Mouse (Mus musculus) T-cell, adult 66 days (primary cell): ENCODE measurements around the gene Gcsh. TPM values are rescaled to one million over a fixed set of nuclear protein-coding genes. Genes with fewer than 3 reads are reported as not detected.

ENCODE experiments used
- total RNA-seq, 2 experiments: library from RNA; stranded (reverse); gene quantifications; 3 replicates in 1 of 2; 4 replicates in 1 of 2; pipeline ENCODE4 v1.2.4; 2023

Gene Gcsh
- 1 to 10 TPM; 8.5 to 8.7 TPM for total RNA-seq

DNA sequence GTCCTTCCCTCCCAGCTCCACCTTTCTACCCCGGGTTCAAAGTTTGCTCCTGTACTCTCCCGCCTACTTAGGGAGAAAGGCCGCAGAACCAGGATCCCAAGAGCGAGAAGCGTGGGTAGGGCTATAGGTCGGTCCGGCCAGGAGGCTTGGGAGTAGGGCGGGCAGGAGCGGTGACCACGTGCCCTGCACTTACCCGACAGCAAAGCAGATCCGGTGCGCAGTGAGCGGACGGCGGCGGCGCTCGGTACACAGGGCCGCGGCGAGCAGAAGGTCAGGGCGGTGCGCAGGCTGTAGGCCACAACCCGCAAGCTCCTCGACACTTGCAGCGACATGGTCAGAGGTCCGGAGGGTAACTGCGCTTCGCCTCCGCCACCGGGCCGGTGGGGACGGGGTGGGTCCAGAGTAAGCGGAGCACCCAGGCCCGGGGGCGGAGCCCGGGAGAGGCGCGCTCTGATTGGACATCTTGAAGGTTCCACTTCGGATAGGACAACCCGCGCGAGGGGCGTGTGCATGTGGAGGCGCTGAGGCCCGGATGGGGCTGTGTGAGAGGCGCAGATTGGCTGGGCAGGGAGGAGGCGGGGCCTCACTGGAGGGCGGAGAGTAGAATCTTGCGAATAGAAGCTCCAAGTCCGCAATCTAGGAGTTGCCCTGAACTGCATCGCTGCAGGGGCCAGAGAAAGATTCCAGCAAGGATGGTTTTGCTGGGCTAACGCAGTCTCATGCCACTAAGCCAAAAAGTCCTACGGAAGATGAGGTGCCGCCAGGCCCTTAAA lies at the start of gene Gcsh:
Gene Gcsh, minus strand, starts transcription at position 443 of the 773 bp plus-strand sequence.

DNA sequence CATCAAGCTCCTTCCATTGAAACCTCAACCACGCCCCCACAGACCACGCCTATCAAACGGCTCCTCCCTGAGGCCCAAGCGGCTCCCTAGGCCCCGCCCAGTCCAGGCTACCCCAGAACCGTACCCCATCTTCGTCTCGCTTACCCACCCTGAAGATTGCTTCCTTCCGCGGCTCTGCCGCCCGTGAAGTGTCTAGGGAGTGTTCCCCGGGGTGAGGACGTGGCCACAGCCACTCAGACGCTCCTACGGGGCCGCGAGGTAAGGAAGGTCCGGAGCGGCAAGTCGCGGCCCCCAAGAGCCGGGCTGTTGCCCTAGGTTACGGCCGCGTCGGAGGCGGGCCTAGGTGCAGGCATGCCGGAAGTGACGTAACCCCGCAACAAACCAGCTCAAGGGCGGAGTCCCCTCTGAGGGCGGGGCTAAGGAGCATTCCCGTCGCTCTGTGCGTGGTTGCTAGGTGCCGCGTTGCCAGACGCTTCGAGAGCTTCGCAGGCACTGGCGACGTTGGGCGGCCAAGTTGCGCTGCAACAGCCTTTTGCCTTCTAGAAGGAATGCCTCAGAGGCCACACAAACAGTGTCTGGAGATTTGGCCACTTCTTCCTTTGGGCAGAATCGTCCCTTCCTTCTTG lies 14.6 kb downstream of the Gcsh start, which contains the start of gene 1700030J22Rik:
Gene 1700030J22Rik, minus strand, starts transcription at position 329 of the 626 bp plus-strand sequence.

DNA sequence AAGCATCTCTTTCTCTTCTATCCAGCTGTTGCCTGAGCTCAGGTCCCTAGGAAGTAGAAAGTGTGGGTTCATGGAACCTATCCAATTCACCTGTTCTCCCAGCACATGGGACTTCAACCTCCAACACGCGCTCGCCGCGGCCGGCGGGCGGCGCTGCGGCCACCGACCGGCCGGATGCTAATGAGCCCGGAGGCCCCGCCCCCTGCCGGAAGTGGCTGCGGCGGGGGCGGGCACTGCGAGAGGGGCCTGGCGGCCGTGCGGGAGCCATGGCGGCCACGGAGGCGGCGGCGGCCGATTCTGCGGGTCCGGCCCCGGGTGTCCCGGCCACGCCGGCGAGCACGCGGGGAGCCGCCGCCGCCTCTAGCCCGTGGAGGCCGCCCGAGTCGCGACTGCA lies 50.2 kb downstream of the Gcsh start, which contains the start of gene Atmin:
Gene Atmin, plus strand, starts transcription at position 233 of the 394 bp plus-strand sequence.

Other genes with a start within 250 kb of the Gcsh start
- 1 to 10 TPM; 7.5 to 9.3 TPM for gene Cmc2, start 72.1 kb downstream of the Gcsh start, total RNA-seq
- 1 to 10 TPM; 2.6 to 5.0 TPM for gene Cenpn, start 71.8 kb downstream of the Gcsh start, total RNA-seq
- gene Atmin, start 50.1 kb downstream of the Gcsh start, total RNA-seq: 10 to 100 TPM; 19.4 to 22.1 TPM
- under 1 TPM in 1 of 2 experiments, not detected in 1; 0.39 TPM for gene 1700030J22Rik, start 14.6 kb downstream of the Gcsh start, total RNA-seq
- under 1 TPM in 1 of 2 experiments, not detected in 1; 0.09 TPM for gene Pkd1l2, start 88.9 kb upstream of the Gcsh start, total RNA-seq
- gene Bco1, start 102.3 kb upstream of the Gcsh start, total RNA-seq: not detected
- gene Gan, start 164.6 kb upstream of the Gcsh start, total RNA-seq: 10 to 100 TPM; 10.5 to 11.7 TPM